Mouse (Mus musculus) cerebellum, adult 2 months (tissue): ENCODE measurements around the gene 9430097D07Rik. TPM values are rescaled to one million over a fixed set of nuclear protein-coding genes. Genes with fewer than 3 reads are reported as not detected.

ENCODE experiments used
- DNase-seq, 2 experiments: peaks; one replicate each; pipeline ENCODE4 v3.0.0; 2021
- H3K27ac ChIP-seq: fragments of 200-500 bp; 2 replicates; pipeline ENCODE4 v1.5.1; 2012; ENCODE audit warnings: low read length, control low read depth, inconsistent platforms; ENCODE audit not compliant: insufficient read depth
- H3K27me3 ChIP-seq: fragments of 200-500 bp; 2 replicates; pipeline ENCODE4 v1.6.1; 2012; ENCODE audit warnings: inconsistent platforms, mild to moderate bottlenecking, low read length, moderate library complexity; ENCODE audit not compliant: control insufficient read depth, insufficient read depth
- H3K4me1 ChIP-seq: fragments of 200-500 bp; 2 replicates; pipeline ENCODE4 v1.6.1; 2011; ENCODE audit warnings: low read length; ENCODE audit not compliant: control insufficient read depth, insufficient read depth
- H3K4me3 ChIP-seq: fragments of 200-500 bp; replicated peaks from 2 replicates; pipeline ENCODE3; 2011; ENCODE audit warnings: mild to moderate bottlenecking, low read depth, low read length, control low read depth; ENCODE audit not compliant: insufficient read depth
- CTCF ChIP-seq: fragments of 200-500 bp; IDR thresholded peaks from 2 replicates; pipeline ENCODE4 v1.5.1; 2011; ENCODE audit warnings: low read depth, mild to moderate bottlenecking, control low read depth, low read length, moderate library complexity, borderline replicate concordance; ENCODE audit not compliant: insufficient read depth
- POLR2A ChIP-seq: fragments of 200-500 bp; IDR thresholded peaks from 2 replicates; pipeline ENCODE4 v1.6.1; 2011; ENCODE audit warnings: low read length, control low read depth, borderline replicate concordance; ENCODE audit not compliant: insufficient read depth
- WGBS: fragments of 180-500 bp; shearing (Covaris S2); methylation state at CpG from one replicate; pipeline ENCODE4 v1.1.7; 2018; 5-methylcytosine and 5-hydroxymethylcytosine counted together
- polyA plus RNA-seq: library from polyadenylated mRNA; depleted of rRNA; stranded (reverse); fragments of >200 nt; gene quantifications from 2 replicates; pipeline ENCODE4 v1.2.3, GENCODE M21; 2012; rRNA removed

9430097D07Rik gene
- polyA plus RNA-seq, 1 experiment: 0.59 TPM

DNA sequence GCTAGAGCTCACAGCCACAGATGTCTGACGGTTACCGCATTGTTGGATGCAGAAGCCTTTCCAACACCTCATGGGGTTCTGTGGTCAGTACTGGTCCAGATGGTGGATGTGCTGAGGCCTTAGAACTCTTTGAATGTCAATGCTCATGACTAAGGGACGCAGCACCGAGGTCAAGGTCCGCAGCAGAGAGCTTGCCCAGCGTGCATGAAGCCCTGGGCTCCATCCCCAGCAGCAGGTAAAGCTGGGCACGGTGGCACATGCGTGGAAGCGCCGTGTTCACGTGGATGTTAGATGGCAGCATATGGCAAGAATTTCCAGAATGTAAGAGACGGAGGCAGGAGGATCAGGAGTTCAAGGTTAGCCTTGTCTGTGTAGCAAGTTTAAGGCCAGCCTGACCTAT, 49.7 kb downstream of the 9430097D07Rik start:
- no peak for DNase-seq
- Histone ChIP-seq H3K4me3 (no peak overlapping the region), H3K27ac (no peak overlapping the region), H3K4me1 (no peaks in the 10 kb centered on the region), H3K27me3 (no peaks in the 10 kb centered on the region)
- TF ChIP-seq CTCF (no peak), POLR2A (no peak)
- WGBS: 81% methylated on average over 12 of the region's 12 CpGs

DNA sequence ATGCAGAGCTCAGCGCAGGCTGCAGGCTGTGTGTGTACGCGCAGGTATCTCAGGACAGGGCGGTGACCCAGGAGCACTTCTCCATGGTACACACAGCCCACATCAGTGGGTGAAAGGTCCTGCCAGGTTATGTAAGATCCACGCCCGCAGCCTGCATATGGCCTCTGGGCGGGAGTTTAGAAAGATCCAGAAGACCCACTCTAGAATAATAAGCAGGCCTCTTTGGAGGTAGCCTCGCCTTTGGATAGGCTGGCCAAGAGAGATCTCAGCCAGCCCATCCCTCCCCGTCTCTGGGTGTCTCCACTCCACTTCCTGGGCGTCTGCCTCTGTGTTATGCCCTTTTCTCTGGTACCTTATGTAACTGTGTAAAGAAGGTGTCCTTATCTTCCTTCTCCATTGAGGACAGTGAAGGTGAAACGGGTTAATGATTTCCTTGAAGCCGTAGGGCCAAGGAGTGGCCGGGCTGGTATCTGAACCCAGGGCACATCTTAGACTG, 50.9 kb downstream of the 9430097D07Rik start:
- TF ChIP-seq POLR2A: no peak
- no peak for TF ChIP-seq CTCF
- 93% methylated on average over 13 of the region's 13 CpGs for WGBS
- DNase-seq: no peak
- no peaks in the 10 kb centered on the region for H3K27me3 ChIP-seq
- no peaks in the 10 kb centered on the region for H3K4me1 ChIP-seq
- no peak overlapping the region for H3K27ac ChIP-seq
- H3K4me3 ChIP-seq: no peak overlapping the region

Other genes starting within 250 kb of the 9430097D07Rik start
- gene Ciz1, start 223.4 kb downstream of the 9430097D07Rik start, polyA plus RNA-seq: 159 and 176 TPM in 2 replicates
- 1,410 and 1,576 TPM in 2 replicates for gene Dnm1, start 222.3 kb downstream of the 9430097D07Rik start, polyA plus RNA-seq
- gene 1110008P14Rik, start 193.7 kb downstream of the 9430097D07Rik start, polyA plus RNA-seq: 284 and 338 TPM in 2 replicates
- gene Lcn2, start 187.4 kb downstream of the 9430097D07Rik start, polyA plus RNA-seq: 0.48 and 1.0 TPM in 2 replicates
- 60.9 and 61.1 TPM in 2 replicates for gene Ptges2, start 179.8 kb downstream of the 9430097D07Rik start, polyA plus RNA-seq
- gene Naif1, start 125.2 kb downstream of the 9430097D07Rik start, polyA plus RNA-seq: 3.3 TPM in 2 replicates
- 67.0 and 76.2 TPM in 2 replicates for gene Slc25a25, start 124.2 kb downstream of the 9430097D07Rik start, polyA plus RNA-seq
- gene Fam102a, start 40.4 kb downstream of the 9430097D07Rik start, polyA plus RNA-seq: 38.1 and 40.2 TPM in 2 replicates
- gene Dpm2, start 4.8 kb downstream of the 9430097D07Rik start, polyA plus RNA-seq: 131 and 137 TPM in 2 replicates
- 25.2 and 28.4 TPM in 2 replicates for gene Pip5kl1, start 887 bp downstream of the 9430097D07Rik start, polyA plus RNA-seq
- 91.4 and 101 TPM in 2 replicates for gene St6galnac4, start 11.4 kb upstream of the 9430097D07Rik start, polyA plus RNA-seq
- 89.5 TPM in 2 replicates for gene St6galnac6, start 24.0 kb upstream of the 9430097D07Rik start, polyA plus RNA-seq
- gene Ak1, start 46.1 kb upstream of the 9430097D07Rik start, polyA plus RNA-seq: 127 and 132 TPM in 2 replicates
- 28.0 and 31.6 TPM in 2 replicates for gene Eng, start 70.9 kb upstream of the 9430097D07Rik start, polyA plus RNA-seq
- gene Fpgs, start 128.5 kb upstream of the 9430097D07Rik start, polyA plus RNA-seq: 19.2 and 19.7 TPM in 2 replicates
- gene Cdk9, start 137.4 kb upstream of the 9430097D07Rik start, polyA plus RNA-seq: 170 and 186 TPM in 2 replicates
- gene Sh2d3c, start 145.4 kb upstream of the 9430097D07Rik start, polyA plus RNA-seq: 47.0 and 53.2 TPM in 2 replicates
- gene 6330409D20Rik, start 165.3 kb upstream of the 9430097D07Rik start, polyA plus RNA-seq: 5.6 and 7.7 TPM in 2 replicates
- gene Tor2a, start 181.6 kb upstream of the 9430097D07Rik start, polyA plus RNA-seq: 41.6 and 43.8 TPM in 2 replicates
- 2.0 and 2.6 TPM in 2 replicates for gene Ttc16, start 199.9 kb upstream of the 9430097D07Rik start, polyA plus RNA-seq
- gene Ptrh1, start 200.1 kb upstream of the 9430097D07Rik start, polyA plus RNA-seq: 7.4 and 8.5 TPM in 2 replicates
- gene Cfap157, start 208.7 kb upstream of the 9430097D07Rik start, polyA plus RNA-seq: 0.70 and 1.7 TPM in 2 replicates